Mouse (Mus musculus) embryonic stem cell, embryonic (primary cell): ENCODE data around the gene Magix.

Experiments used
- CTCF ChIA-PET, 4 experiments: fragments of 300-600 bp in 2 of 4; fragments of 350-600 bp in 2 of 4; sonication (Branson Sonifier 250); formaldehyde crosslinking; loops; one replicate each; lab custom pipeline; 2022; ENCODE audit warnings: inconsistent platforms in 2 of 4; lab: Charles Lee
- POLR2A ChIA-PET, 4 experiments: fragments of 300-600 bp in 2 of 4; fragments of 350-600 bp in 2 of 4; sonication (Branson Sonifier 250); formaldehyde crosslinking; loops; one replicate each; lab custom pipeline; 2022; ENCODE audit warnings: antibody characterized with exemption in 4 of 4, inconsistent platforms in 1 of 4; lab: Charles Lee

The Magix gene

DNA sequence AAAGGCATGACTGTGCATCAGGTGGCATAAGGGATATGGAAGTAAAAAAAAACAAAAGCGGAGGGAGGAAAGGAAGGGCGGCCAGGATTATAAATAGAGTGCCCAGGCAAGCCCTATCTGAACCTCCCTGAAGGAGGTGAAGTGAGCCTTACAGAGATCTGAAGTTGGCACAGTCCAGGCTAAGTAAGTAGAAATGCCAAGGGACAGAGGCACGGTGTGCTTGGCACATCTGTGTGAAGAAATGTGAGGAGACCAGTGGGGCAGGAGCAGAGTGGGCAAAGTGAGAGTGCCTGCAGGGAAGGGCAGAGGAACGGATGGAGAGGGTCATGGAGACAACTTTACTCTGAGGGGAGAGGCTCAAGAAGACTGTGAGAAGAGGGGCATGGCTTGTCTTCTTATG lies 20.0 kb downstream of the Magix start:
- POLR2A ChIA-PET, result no interaction called here
- CTCF ChIA-PET, result interaction anchor here in 1 of 4 experiments (0.6 kb wide), 1 partner anchor 101 kb away, joined by 5 read pairs; no protein-coding TSS in a partner anchor

DNA sequence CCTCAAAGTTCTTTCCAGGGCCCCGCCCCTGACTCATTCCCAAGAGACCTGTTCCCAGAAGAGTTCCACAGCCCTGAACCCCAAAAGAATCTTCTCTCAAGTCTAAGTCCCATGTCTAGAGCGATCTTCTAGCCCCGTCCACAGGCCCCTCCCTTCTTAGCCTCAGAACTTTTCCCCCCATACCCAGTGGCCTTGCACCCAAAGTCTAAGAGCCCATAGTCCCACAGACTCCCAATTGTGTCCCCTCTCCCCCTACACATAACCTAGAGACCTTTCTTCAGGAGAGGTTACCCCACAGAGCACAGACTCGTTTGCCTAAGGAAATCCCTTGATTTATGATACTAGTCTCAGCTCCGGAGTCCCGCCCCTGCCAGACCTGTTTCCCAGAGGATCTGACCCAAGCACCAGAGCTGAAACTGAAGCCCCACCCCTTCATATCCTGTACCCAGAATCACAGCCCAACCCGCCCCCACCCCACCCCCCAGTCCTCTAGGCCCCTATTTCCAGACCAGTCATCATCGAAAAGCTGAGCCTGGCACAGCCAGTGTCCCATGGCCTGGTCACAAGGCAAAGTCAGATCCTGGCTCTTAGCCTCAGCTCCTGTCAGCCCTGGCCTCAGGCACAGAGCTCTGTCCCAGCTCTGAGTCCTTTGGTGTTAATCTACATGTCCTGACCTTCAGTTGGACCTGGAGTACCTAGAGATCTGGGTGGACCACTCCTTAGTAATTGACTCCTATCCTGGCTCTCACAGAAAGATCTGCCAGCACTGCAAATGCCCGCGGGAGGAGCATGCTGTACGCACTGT lies 22.1 kb downstream of the Magix start:
- ChIA-PET POLR2A (interaction anchor here in 3 of 4 experiments (0.7 to 2.0 kb wide), 20 partner anchors 8 to 394 kb away, joined by 3 to 27 read pairs (median 4); partner anchors contain the start of genes Plp2 (in 2 of the 3), Gpkow (in 1 of the 3), Gripap1 (in 1 of the 3) and Otud5 (in 1 of the 3)), CTCF (interaction anchor here in 2 of 4 experiments (0.5 to 1.6 kb wide), 8 partner anchors 9 to 34 kb away, joined by 3 to 11 read pairs (median 3); partner anchors contain the start of gene Plp2 (in 1 of the 2))

DNA sequence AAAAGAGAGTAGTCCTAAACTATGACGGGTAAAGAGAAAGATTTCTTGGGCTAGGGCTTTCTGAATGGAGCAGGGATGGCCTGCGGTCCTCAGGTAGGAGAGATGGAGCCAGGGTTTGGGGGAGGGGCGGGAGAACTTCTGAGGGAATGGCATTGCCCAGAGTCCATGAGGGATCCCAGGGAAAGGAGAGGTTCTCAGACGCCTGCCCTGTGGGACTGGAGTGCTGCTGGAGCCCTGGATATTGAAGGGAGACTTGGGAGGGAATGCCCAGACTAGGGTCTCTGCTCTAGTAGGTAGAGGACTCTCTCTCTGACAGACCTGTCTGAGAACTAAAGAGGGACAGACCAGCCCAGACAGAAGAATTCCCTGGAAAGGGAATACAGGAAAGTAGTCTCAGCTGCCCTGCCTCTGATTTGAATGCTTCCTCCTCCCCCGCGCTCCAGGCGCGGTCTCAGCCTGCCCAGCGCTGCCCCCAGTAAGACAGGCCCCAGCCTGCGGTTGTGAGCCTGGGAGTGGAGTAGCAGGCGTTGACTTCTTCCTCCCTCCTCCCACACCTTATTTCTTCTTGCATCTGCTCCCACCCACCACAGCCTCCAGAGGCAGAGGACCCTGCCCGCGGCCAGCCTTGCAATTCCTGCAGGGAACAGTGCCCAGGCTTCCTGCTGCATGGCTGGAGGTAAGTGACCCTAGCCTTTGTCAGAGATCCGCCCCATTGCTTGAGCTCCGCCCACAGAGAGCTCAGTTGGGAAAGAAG lies 22.8 kb downstream of the Magix start:
- POLR2A ChIA-PET, result interaction anchor here in 3 of 4 experiments (0.6 to 2.0 kb wide), 21 partner anchors 7 to 394 kb away, joined by 3 to 27 read pairs (median 4); partner anchors contain the start of genes Plp2 (in 2 of the 3), Gripap1 (in 1 of the 3), Otud5 (in 1 of the 3) and Ppp1r3f (in 1 of the 3)
- CTCF ChIA-PET, result interaction anchor here in 2 of 4 experiments (0.5 to 1.6 kb wide), 8 partner anchors 10 to 35 kb away, joined by 3 to 11 read pairs (median 3); partner anchors contain the start of gene Plp2 (in 1 of the 2)

DNA sequence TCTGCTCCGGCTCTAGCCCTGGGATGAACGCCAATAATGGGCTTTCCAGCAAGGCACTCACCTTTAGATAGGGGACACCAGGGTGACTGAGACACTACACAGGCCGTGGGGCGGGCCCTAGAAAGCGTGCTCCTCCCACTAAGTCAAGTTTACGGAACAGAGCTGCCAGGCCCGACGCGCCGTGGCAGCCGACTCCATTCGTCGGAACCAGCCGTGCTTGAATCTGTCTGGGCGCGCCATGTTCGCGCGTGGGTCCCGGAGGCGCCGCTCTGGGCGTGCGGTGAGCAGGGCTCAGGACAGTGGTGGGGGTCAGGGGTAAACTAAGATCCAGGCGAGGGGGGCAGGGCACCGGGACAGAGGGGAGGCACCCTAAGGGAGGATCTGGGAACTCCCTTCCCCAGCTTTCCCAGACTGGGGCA lies 23.8 kb downstream of the Magix start, which contains the start of gene Prickle3:
Gene Prickle3, plus strand, starts transcription at position 40 of the 419 bp plus-strand sequence.
- CTCF ChIA-PET, result interaction anchor here in 1 of 4 experiments (0.6 kb wide), 1 partner anchor 12 kb away, joined by 4 read pairs; no protein-coding TSS in a partner anchor
- POLR2A ChIA-PET, result interaction anchor here in 3 of 4 experiments (0.6 to 1.8 kb wide), 8 partner anchors 8 to 22 kb away, joined by 3 to 8 read pairs (median 4); partner anchors contain the start of gene Plp2 (in 1 of the 3)

DNA sequence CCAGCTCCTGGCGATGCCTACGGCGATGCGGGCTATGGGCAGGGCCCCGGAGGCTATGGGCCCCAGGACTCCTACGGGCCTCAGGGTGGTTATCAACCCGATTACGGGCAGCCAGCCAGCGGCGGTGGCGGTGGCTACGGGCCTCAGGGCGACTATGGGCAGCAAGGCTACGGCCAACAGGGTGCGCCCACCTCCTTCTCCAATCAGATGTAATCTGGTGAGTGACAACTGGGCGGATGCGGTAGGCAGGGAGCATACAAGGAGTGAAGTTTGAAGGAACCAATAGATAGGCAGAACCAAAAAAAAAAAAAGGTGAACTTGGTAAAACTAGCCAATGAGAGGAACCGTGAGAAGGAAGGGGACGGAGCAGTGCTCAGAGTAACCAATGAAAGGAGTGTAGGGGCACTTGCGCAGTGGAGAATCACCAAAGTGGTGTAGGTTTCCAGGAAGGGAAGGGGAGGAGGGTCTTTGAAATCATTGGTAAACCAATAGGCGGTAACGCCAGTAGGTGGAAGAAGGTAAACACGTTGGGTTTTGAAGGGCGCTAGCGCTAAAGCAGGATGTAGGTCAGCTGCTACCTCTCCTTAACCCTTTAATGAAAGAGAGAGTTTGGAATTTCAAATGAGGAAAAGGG lies 32.3 kb downstream of the Magix start:
- POLR2A ChIA-PET, result interaction anchor here in 3 of 4 experiments (0.6 to 1.7 kb wide), 11 partner anchors 10 to 350 kb away, joined by 3 to 14 read pairs (median 4); partner anchors contain the start of genes Clcn5 (in 1 of the 3) and Tfe3 (in 1 of the 3)
- CTCF ChIA-PET, result no interaction called here

DNA sequence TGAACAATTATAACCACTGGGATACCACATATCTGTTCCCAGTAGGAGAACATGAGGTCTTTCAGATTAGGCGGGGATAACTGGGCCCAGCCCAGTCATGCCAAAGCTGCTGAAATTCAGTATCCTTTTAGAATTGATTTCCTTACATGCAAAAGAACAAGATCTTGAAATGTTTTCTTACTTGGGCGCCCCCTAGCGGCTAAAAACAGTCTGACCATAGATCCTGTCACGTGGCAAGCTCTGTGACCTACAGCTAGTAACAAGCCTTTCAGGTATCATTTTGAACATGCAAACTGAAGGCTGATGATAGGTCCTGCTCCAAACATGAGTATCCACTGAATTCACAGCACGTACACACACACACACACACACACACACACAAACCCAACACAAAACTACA lies 35.7 kb downstream of the Magix start:
- CTCF ChIA-PET, result interaction anchor here in 3 of 4 experiments (0.5 to 1.6 kb wide), 18 partner anchors 8 to 735 kb away, joined by 3 to 7 read pairs (median 4); partner anchors contain the start of genes Gpkow (in 1 of the 3), Plp2 (in 1 of the 3) and Ppp1r3f (in 1 of the 3)
- POLR2A ChIA-PET, result interaction anchor here in 3 of 4 experiments (0.6 to 1.6 kb wide), 16 partner anchors 8 to 223 kb away, joined by 3 to 7 read pairs (median 3); partner anchors contain the start of genes Plp2 (in 2 of the 3), Ppp1r3f (in 2 of the 3) and Wdr45 (in 1 of the 3)

DNA sequence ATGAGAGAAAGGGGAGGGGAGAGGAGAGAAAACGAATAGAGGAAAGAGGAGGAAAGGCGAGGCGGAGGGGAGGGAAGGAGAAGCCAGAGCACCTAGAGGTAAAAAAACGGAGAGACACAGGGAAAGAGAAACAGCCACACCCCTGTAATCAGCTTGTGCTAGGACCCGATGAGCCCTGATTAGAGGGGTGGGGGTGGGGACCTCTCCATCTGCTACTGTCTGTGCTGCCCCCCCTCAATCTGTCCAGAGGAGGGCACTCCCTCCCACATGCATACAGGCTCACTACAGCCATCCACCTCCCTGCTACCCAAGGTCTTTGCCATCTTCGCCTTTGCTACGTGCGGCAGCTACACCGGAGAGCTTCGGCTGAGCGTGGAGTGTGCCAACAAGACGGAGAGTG lies 40.3 kb downstream of the Magix start:
- ChIA-PET CTCF (interaction anchor here in 2 of 4 experiments (0.6 to 0.7 kb wide), 2 partner anchors 18 to 318 kb away, joined by 3 read pairs; no protein-coding TSS in a partner anchor), POLR2A (interaction anchor here in 2 of 4 experiments (0.6 to 0.9 kb wide), 3 partner anchors 189 to 313 kb away, joined by 3 read pairs; no protein-coding TSS in a partner anchor)

DNA sequence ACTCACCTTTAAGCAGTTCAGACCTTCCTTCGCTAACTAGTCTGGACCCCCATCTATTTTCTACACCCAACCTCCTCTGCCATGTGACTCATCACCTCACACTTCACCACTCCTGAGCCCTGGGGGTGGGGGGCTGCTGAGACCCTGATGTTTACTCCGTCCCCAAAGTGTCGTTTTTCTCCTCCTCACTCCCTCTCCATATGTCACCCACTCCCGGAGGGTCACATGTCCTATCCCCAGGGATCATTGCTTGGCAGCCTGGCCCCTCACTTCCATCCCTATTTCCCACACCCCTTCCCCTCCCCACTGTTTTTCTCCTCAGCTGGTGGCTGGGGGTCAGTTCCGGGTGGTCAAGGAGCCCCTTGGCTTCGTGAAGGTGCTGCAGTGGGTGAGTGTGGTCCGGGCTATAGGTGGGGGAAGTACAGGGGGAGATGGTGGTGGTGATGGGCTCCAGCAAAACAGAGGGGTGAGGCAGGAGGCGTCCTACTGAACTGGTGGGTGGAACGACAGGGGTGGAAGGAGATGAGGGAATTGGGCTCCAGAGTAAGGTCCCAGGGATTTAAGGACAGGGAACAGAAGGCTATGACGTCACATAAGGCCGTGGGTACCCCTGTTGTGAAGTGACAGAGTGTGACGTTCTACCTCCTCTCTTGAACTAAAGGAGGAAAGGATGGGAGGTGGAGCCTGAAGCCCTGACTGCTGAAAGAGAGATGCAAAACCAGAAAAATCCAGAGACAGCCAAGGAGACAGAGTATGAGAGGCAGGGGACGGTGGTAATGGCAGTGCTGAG lies 41.3 kb downstream of the Magix start:
- ChIA-PET POLR2A (no interaction called here), CTCF (interaction anchor here in 1 of 4 experiments (0.7 kb wide), 1 partner anchor 35 kb away, joined by 8 read pairs; no protein-coding TSS in a partner anchor)

DNA sequence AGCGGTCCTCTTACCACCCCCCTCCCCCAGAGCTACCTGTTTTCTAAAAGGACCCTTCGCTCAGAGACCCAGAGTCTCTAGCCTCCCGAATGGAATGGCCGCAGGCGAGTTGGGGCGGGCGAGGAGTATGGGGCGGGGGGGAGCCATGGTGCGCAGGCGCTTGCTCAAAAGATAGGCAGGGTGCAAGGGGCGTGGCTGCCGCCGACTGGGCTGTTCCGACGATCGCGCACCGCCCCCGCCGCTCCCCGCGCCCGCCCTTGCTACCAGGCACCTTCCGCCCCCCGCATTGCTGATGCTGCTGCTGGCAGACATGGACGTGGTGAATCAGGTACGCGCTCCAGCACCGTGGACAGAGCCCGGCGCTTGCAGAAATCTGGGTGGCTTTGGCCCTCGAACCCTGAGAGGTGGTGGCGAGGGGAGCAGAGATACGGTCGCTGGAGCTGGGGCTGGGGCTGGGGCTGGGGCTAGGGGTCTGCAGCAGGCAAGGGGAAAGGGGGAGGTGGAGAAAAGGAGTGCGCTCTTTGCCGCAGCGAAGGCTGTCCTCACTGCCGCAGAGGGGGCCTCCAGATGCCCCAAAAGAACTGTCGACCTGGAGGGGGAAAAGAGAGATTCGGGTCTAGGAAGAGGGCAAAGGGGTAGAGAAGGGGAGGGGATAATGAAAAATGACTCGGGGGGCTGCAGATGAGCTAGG lies 42.5 kb downstream of the Magix start, which contains the start of gene Syp:
Gene Syp, plus strand, starts transcription at position 71 of the 691 bp plus-strand sequence.
- ChIA-PET CTCF (no interaction called here), POLR2A (interaction anchor here in 3 of 4 experiments (0.6 to 0.8 kb wide), 4 partner anchors 27 to 284 kb away, joined by 3 read pairs; no protein-coding TSS in a partner anchor)

DNA sequence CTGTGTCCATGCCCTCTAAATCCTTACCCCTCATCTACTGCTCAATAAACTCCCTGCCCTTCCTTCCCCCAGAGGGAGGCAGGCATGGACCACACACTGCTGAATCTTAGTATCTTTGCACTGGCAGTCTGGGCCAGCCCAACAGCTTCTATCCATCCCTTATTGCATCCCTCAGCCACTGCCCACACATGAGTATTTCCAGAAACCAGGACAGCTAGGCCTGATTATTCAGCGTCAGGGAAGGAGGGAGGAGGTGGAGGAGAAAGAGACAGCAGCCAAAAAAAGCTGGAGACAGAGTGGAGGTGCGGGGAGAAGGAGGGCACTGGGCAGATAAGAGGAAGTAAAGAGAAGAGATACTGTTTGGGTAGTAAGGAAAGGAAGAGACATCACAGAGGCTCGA lies 46.0 kb downstream of the Magix start:
- ChIA-PET CTCF (interaction anchor here in 1 of 4 experiments (1.1 kb wide), 1 partner anchor 10 kb away, joined by 3 read pairs; no protein-coding TSS in a partner anchor), POLR2A (no interaction called here)

DNA sequence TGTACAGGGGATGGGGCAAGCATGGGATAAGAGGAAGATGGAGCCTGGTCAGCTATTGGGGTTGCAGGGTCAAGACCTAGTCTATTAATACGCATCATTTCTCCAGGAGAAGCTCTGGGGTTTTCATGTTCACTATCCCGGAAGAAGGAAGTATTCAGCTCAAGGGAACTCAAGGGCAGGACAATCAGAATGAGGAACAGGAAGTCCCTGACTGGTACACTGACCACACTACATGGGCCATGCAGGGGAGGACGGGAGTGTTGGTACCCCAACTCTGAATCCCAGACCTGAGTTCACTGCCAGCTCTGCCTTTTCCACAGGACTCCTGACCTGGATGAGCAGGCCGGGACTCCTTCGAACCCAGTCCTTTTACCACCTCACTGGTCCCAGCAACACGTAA lies 48.5 kb downstream of the Magix start:
- ChIA-PET POLR2A (interaction anchor here in 1 of 4 experiments (0.5 kb wide), 1 partner anchor 36 kb away, joined by 3 read pairs; no protein-coding TSS in a partner anchor), CTCF (no interaction called here)
